Mouse (Mus musculus) ES-E14 (cell line): ENCODE measurements around the gene Nle1. TPM values are rescaled to one million over a fixed set of nuclear protein-coding genes. Genes with fewer than 3 reads are reported as not detected.

Experiments
- DNase-seq: peaks from one replicate; pipeline ENCODE4 v3.0.0-alpha.2; 2013; ENCODE audit warnings: low read depth, low spot score
- H3K27ac ChIP-seq: 2 replicates; pipeline ENCODE4 v1.5.1; 2012; ENCODE audit warnings: low read depth, mild to moderate bottlenecking, low read length, moderate library complexity, mixed read lengths; ENCODE audit not compliant: poor library complexity, insufficient read depth, severe bottlenecking
- H3K36me3 ChIP-seq: 2 replicates; pipeline ENCODE4 v1.6.1; 2012; ENCODE audit warnings: mild to moderate bottlenecking, low read length, moderate library complexity, mixed read lengths; ENCODE audit not compliant: control insufficient read depth, poor library complexity, insufficient read depth, severe bottlenecking
- H3K4me1 ChIP-seq, 2 experiments: fragments of 150-350 bp in 1 of 2; sonication (generic) in 1 of 2; 2 replicates each; pipeline ENCODE4 v1.6.1; 2012; ENCODE audit warnings: low read length in 2 of 2, mild to moderate bottlenecking in 1 of 2, mixed read lengths in 1 of 2; ENCODE audit not compliant: control insufficient read depth in 2 of 2, insufficient read depth in 2 of 2, poor library complexity in 1 of 2
- H3K4me3 ChIP-seq, 2 experiments: fragments of 150-350 bp in 1 of 2; sonication (generic) in 1 of 2; 2 replicates each; pipeline ENCODE4 v1.5.1; 2012; ENCODE audit warnings: low read length in 2 of 2, low read depth in 1 of 2, mild to moderate bottlenecking in 1 of 2, mixed read lengths in 1 of 2; ENCODE audit not compliant: insufficient read depth in 1 of 2, poor library complexity in 1 of 2, severe bottlenecking in 1 of 2
- H3K9ac ChIP-seq: 2 replicates; pipeline ENCODE4 v1.6.1; 2012; ENCODE audit warnings: low read depth, mild to moderate bottlenecking, low read length, mixed read lengths; ENCODE audit not compliant: poor library complexity, insufficient read depth, severe bottlenecking
- H3K9me3 ChIP-seq: fragments of 150-350 bp; sonication (generic); 2 replicates; pipeline ENCODE4 v1.6.1; 2012; ENCODE audit warnings: low read depth, mild to moderate bottlenecking, low read length; ENCODE audit not compliant: control insufficient read depth, insufficient read depth
- CHD2 ChIP-seq: IDR thresholded peaks from 2 replicates; pipeline ENCODE4 v1.6.1; 2014; ENCODE audit warnings: mild to moderate bottlenecking, low read depth, low read length, inconsistent platforms
- HCFC1 ChIP-seq: IDR thresholded peaks from 2 replicates; pipeline ENCODE4 v1.6.1; 2012; ENCODE audit warnings: low read length, inconsistent platforms, borderline replicate concordance; ENCODE audit not compliant: insufficient read depth
- MAFK ChIP-seq: IDR thresholded peaks from 2 replicates; pipeline ENCODE4 v1.6.1; 2014; ENCODE audit warnings: mild to moderate bottlenecking, low read depth, low read length, inconsistent platforms; ENCODE audit not compliant: insufficient read depth
- ZC3H11A ChIP-seq: IDR thresholded peaks from 2 replicates; pipeline ENCODE4 v1.6.1; 2012; ENCODE audit warnings: low read depth, mild to moderate bottlenecking, inconsistent platforms, low read length, borderline replicate concordance
- ZNF384 ChIP-seq: IDR thresholded peaks from 2 replicates; pipeline ENCODE4 v1.6.1; 2012; ENCODE audit warnings: low read depth, low read length, inconsistent platforms
- in situ Hi-C, 2 experiments: fragments of 600-800 bp; cut with MboI; formaldehyde crosslinking; loops; one replicate each; pipeline ENCODE4 v1.15.1; 2025; ENCODE audit warnings: low sequenced_read_pairs in 2 of 2, inconsistent platforms in 1 of 2; ENCODE audit not compliant: unreplicated experiment in 2 of 2
- total RNA-seq: library from RNA; depleted of rRNA; stranded (reverse); fragments of 300-350 nt; gene quantifications from 2 replicates; pipeline ENCODE4 v1.2.3, GENCODE M21; 2012

The Nle1 gene
- total RNA-seq, 1 experiment: 61.5 TPM

DNA sequence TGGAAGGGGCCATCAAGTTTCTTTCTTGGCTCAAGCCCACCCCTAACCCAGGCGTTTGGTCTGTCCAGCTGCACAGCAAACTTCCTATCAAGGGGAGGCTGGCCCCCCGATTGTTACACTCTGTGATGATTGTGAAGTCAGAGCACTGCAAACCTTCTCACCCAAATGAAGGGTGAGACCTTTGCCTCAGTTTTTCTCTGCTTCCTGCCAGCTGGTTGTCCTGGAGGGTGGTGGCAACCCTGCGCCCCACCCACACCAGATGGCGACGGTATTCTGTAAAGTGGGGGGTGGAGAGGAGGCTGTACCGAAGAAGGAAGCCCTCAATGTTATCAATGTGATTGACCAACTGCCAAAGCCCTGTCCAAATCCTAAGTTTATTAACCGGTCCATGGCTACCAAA, 16.3 kb downstream of the Nle1 start, which contains the start of gene Fndc8:
Fndc8 (plus strand) TSS at position 189 of the 400 bp plus-strand sequence.
- Histone ChIP-seq H3K9ac (no peak within 1 kb of the TSS), H3K9me3 (no peaks in the 10 kb centered on the region), H3K36me3 (no peaks in the 10 kb centered on the region), H3K4me3 (no peak within 1 kb of the TSS), H3K4me1 (peaks cover 0 to 4% of the 10 kb centered on the region in 2 experiments; a peak in 1 of 4 replicates), H3K27ac (no peak within 1 kb of the TSS)
- in situ Hi-C loops: loop anchor here in 1 of 2 experiments (25.0 kb wide), 1 partner anchor 655 kb away; no protein-coding TSS in a partner anchor
- TF ChIP-seq ZC3H11A: no peak
- TF ChIP-seq CHD2: no peak
- no peak for DNase-seq

GRCm38 (mm10) chr11:82890342-82890762, 17.9 kb downstream of the Nle1 start, which contains the start of gene Rad51d:
Gene Rad51d, minus strand, starts transcription at chr11:82890614.
- DNase-seq: peak; percentile 96
- H3K27ac ChIP-seq: no peak within 1 kb of the TSS
- TF ChIP-seq HCFC1 (no peak), ZC3H11A (peak; percentile 82)

DNA sequence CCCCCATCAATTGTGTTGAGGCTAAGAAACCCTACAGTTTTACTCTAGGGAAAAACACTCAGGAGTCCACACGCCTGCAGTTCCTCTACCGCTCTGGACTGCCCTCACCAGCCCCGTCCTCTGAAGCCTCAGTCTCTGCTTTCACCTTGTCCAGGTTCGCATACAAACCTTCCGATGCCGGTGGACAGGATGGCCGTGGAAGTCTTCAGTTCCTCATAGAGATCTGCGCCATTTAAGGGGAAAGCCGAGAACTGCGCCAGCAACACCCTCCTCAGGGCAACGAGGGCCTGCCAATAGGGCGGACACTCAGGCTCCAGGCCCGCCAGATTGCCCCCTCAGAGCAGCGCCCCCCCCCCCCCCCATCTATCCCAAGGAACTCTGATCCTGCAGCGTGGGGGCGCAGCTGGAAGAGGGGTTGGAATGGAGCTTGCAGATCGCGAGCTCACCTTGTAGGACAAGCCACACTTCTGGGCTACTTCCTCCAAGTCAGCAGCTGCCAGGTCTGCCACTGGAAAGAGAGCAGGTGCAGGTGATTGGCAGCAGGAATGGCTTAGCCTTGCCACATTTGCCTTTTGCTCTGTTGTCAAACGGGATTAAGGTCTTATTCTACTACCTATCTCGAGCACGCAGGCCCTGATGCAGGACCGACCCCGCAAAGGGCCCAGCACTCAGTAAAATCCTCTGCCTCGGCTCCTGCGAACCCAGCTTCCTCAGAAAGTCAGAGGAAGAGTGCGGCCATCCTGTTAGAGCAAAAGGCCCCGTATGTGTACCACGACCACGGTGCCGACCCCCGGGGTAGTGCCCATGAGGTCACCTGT, 18.5 kb downstream of the Nle1 start:
- Histone ChIP-seq H3K4me3 (peak overlapping the region; percentile 71 to 90), H3K4me1 (peaks cover 0 to 5% of the 10 kb centered on the region in 2 experiments; a peak in 1 of 4 replicates), H3K27ac (no peak overlapping the region), H3K9ac (peak overlapping the region; percentile 75), H3K9me3 (no peaks in the 10 kb centered on the region), H3K36me3 (no peaks in the 10 kb centered on the region)
- DNase-seq: no peak
- no peak for TF ChIP-seq HCFC1
- in situ Hi-C loops: loop anchor here in 1 of 2 experiments (25.0 kb wide), 1 partner anchor 652 kb away; no protein-coding TSS in a partner anchor

More at GRCm38 (mm10) chr11:82890342-82890762, 17.9 kb downstream of the Nle1 start, which contains the start of gene Rad51d:
- Histone ChIP-seq H3K9me3 (no peaks in the 10 kb centered on the region), H3K4me3 (peak within 1 kb of the TSS; percentile 71 to 90), H3K36me3 (no peaks in the 10 kb centered on the region), H3K9ac (peak within 1 kb of the TSS; percentile 75), H3K4me1 (peaks cover 0 to 4% of the 10 kb centered on the region in 2 experiments; a peak in 1 of 4 replicates)
- in situ Hi-C loops: loop anchor here in 1 of 2 experiments (25.0 kb wide), 1 partner anchor 653 kb away; no protein-coding TSS in a partner anchor

DNA sequence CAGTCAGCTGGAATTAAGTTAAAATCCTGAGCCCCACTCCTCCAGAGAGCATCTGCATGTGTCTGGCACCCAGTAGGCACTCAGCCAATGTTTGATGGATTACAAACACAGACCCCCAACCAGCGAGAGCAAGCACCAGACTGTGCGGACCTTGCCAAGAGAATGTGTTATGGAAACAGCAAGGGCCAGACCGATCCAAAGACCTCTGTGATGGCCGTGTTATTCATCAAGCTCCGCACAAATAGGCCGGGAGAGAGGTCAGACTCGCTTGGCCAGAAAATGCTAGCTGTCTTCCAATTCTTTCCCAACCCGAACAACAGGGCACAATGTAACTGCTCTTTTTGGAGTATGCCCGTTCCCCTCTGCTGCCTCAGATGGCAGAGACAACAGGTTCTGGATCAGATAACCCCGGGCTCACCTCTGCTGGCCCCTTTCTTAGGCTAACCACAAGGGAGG, 19.7 kb downstream of the Nle1 start:
- Histone ChIP-seq H3K9ac (no peak overlapping the region), H3K9me3 (no peaks in the 10 kb centered on the region), H3K4me3 (no peak overlapping the region), H3K36me3 (no peaks in the 10 kb centered on the region), H3K27ac (no peak overlapping the region), H3K4me1 (peaks cover 0 to 10% of the 10 kb centered on the region in 2 experiments; a peak in 1 of 4 replicates)
- TF ChIP-seq ZNF384 (no peak), ZC3H11A (no peak), CHD2 (no peak), HCFC1 (no peak), MAFK (no peak)
- in situ Hi-C loops: loop anchor here in 1 of 2 experiments (25.0 kb wide), 1 partner anchor 651 kb away; no protein-coding TSS in a partner anchor
- no peak for DNase-seq
